Mouse (Mus musculus) lung, postnatal 0 days (tissue): ENCODE results near the gene Txn2.

Source experiments
- CTCF ChIP-seq: IDR thresholded peaks from 2 replicates; pipeline ENCODE4 v1.5.1; 2016; ENCODE audit warnings: antibody characterized with exemption, mild to moderate bottlenecking
- EP300 ChIP-seq: IDR thresholded peaks from 2 replicates; pipeline ENCODE4 v1.6.1; 2016; ENCODE audit warnings: antibody characterized with exemption, mild to moderate bottlenecking, control low read depth

- no peak for TF ChIP-seq CTCF
- TF ChIP-seq EP300, result no peak
These were observed 54.5 kb downstream of the Txn2 start for GRCm38 (mm10) chr15:77874310-77874709.
